Comparison of ENCODE assay signal across 19 mouse cellular contexts in the genomic region with DNA sequence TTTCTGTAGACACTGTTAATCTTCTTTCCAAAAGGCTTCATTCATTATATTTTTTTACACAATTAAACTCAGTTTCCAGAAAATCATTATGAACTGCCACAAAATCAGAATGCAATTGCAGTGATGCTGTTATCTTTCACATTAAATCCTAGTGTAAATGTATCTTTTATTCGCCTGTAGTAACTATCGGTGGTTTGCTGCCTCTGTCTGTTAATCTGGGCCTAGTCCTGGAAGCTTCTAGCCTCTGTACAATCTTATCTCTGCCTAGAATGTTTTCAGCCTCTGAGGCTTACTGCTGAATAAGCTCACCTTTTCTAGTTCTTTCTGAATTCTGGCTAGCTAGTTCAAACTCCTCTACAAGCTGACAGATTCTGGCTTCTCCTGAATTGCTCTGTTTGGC.
"Had no signal": no experiment of that assay in that cellular context is flagged by ENCODE, and none has a peak within 500 bp of the region (broad histone marks: within the 10 kb centered on the region; RNA-seq: fewer than 3 reads in every experiment).

No protein-coding gene starts in this region.

- H3K4me1 ChIP-seq: stomach, embryonic 15.5 days had no signal

- H3K4me2 ChIP-seq: lung, embryonic 14.5 days; midbrain, embryonic 12.5 days; neural tube, embryonic 13.5 days; neural tube, embryonic 15.5 days; stomach, embryonic 15.5 days had no signal

- H3K4me3 ChIP-seq: midbrain, embryonic 10.5 days; midbrain, embryonic 12.5 days; myocyte; neural tube, embryonic 13.5 days; neural tube, embryonic 15.5 days; stomach, embryonic 15.5 days had no signal

- ATAC-seq: midbrain, embryonic 16.5 days had no signal

- H3K27ac ChIP-seq: midbrain, embryonic 10.5 days; midbrain, embryonic 12.5 days; neural tube, embryonic 13.5 days; neural tube, embryonic 15.5 days; stomach, embryonic 15.5 days; stomach, postnatal 0 days had no signal

- H3K9me3 ChIP-seq: midbrain, embryonic 10.5 days; midbrain, embryonic 12.5 days; neural tube, embryonic 13.5 days; neural tube, embryonic 15.5 days; stomach, embryonic 15.5 days had no signal

- H3K27me3 ChIP-seq: midbrain, embryonic 12.5 days; neural tube, embryonic 13.5 days; neural tube, embryonic 15.5 days; stomach, embryonic 15.5 days had no signal

- DNase-seq: lung, adult 18-20 months; lung, embryonic 14.5 days; lung, postnatal 10 days; lung, postnatal 4 days; midbrain, embryonic 14.5 days; retina, postnatal 1 day; right cerebral cortex, adult 18-20 months; right cerebral cortex, postnatal 25 days; thymus, adult 2 months; thymus, postnatal 25 days; thymus, postnatal 4 days had no signal

- H3K36me3 ChIP-seq: stomach, embryonic 15.5 days had no signal

- H3K9ac ChIP-seq: lung, embryonic 14.5 days; midbrain, embryonic 12.5 days; neural tube, embryonic 13.5 days; neural tube, embryonic 15.5 days; stomach, embryonic 15.5 days had no signal
